Mouse (Mus musculus) midbrain, postnatal 0 days (tissue): ENCODE results near the gene Gm20388. TPM values are rescaled to one million over a fixed set of nuclear protein-coding genes. Genes with fewer than 3 reads are reported as not detected.
"Not testable (repeated sequence)": the region's sequence is repeated elsewhere in the genome, so short reads cannot be mapped to it uniquely, and the experiment has no call there.

ENCODE experiments used
- ATAC-seq: fragments of 200-750 bp; cut with Nextera tagmentation; 2 replicates; pipeline ENCODE4 v1.8.0; 2017; ENCODE audit warnings: moderate number of reproducible peaks, mild to moderate bottlenecking, moderate TSS enrichment, moderate library complexity; ENCODE audit not compliant: low FRiP score
- DNase-seq: peaks from one replicate; pipeline ENCODE4 v3.0.0-alpha.2; 2015; ENCODE audit warnings: low spot score
- H3K27ac ChIP-seq: fragments of 300-500 bp; sonication (generic); 2 replicates; pipeline ENCODE4 v1.5.1; 2014; ENCODE audit warnings: low read depth, mild to moderate bottlenecking, low read length, mixed read lengths
- H3K27me3 ChIP-seq: fragments of 300-500 bp; sonication (generic); 2 replicates; pipeline ENCODE4 v1.6.1; 2014; ENCODE audit warnings: low read length, control low read depth, mixed read lengths; ENCODE audit not compliant: insufficient read depth
- H3K36me3 ChIP-seq: fragments of 300-500 bp; sonication (generic); 2 replicates; pipeline ENCODE4 v1.6.1; 2014; ENCODE audit warnings: low read length, control low read depth, mixed read lengths; ENCODE audit not compliant: insufficient read depth
- H3K4me1 ChIP-seq: fragments of 300-500 bp; sonication (generic); 2 replicates; pipeline ENCODE4 v1.6.1; 2014; ENCODE audit warnings: mild to moderate bottlenecking, control low read depth, antibody characterized with exemption, low read length, mixed read lengths; ENCODE audit not compliant: insufficient read depth
- H3K4me2 ChIP-seq: fragments of 300-500 bp; sonication (generic); 2 replicates; pipeline ENCODE4 v1.6.1; 2014; ENCODE audit warnings: low read depth, mild to moderate bottlenecking, low read length, mixed read lengths; ENCODE audit not compliant: poor library complexity, severe bottlenecking
- H3K4me3 ChIP-seq: fragments of 300-500 bp; sonication (generic); 2 replicates; pipeline ENCODE4 v1.5.1; 2014; ENCODE audit warnings: low read depth, mild to moderate bottlenecking, low read length, moderate library complexity
- H3K9ac ChIP-seq: fragments of 300-500 bp; sonication (generic); replicated peaks from 2 replicates; pipeline ENCODE4 v1.6.1; 2014; ENCODE audit warnings: mild to moderate bottlenecking, low read length, moderate library complexity, mixed read lengths; ENCODE audit not compliant: poor library complexity, severe bottlenecking
- H3K9me3 ChIP-seq: fragments of 300-500 bp; sonication (generic); 2 replicates; pipeline ENCODE4 v1.6.1; 2016; ENCODE audit warnings: low read length, control low read depth
- CTCF ChIP-seq: IDR thresholded peaks from 2 replicates; pipeline ENCODE4 v1.5.1; 2016; ENCODE audit warnings: antibody characterized with exemption, mild to moderate bottlenecking
- WGBS: fragments of 180-500 bp; shearing (Covaris S2); extraction: QIAGEN DNeasy Blood & Tissue Kit; methylation state at CpG from one replicate; pipeline ENCODE4 v1.1.7; 2014; 5-methylcytosine and 5-hydroxymethylcytosine counted together
- polyA plus RNA-seq: library from polyadenylated mRNA; unstranded; fragments of >200 nt; fragmentation: Nextera tagmentation; extraction: Ambion mirVana; gene quantifications from 2 replicates; pipeline ENCODE4 v1.2.1, GENCODE M21; 2015
- total RNA-seq: library from RNA; depleted of rRNA; stranded (reverse); fragments of >200 nt; gene quantifications from 2 replicates; pipeline ENCODE4 v1.2.3, GENCODE M21; 2014

Gene Gm20388
- total and polyA plus RNA-seq, 2 experiments from 2014 or later, result 74.2 TPM; not detected in 1

GRCm38 (mm10) chr8:121437506-121437905 is 1526.9 kb downstream of the Gm20388 start:
- no peak for ATAC-seq
- Histone ChIP-seq H3K4me1 (no peaks in the 10 kb centered on the region), H3K27ac (no peak overlapping the region), H3K36me3 (no peaks in the 10 kb centered on the region), H3K27me3 (no peaks in the 10 kb centered on the region), H3K4me2 (no peak overlapping the region), H3K9me3 (no peaks in the 10 kb centered on the region), H3K4me3 (no peak overlapping the region), H3K9ac (no peak overlapping the region)
- no peak for DNase-seq
- 0 out of 2 replicates have a peak, but pooled peaks have one; percentile 2 for TF ChIP-seq CTCF
- 77% methylated on average over 6 of the region's 6 CpGs for WGBS

DNA sequence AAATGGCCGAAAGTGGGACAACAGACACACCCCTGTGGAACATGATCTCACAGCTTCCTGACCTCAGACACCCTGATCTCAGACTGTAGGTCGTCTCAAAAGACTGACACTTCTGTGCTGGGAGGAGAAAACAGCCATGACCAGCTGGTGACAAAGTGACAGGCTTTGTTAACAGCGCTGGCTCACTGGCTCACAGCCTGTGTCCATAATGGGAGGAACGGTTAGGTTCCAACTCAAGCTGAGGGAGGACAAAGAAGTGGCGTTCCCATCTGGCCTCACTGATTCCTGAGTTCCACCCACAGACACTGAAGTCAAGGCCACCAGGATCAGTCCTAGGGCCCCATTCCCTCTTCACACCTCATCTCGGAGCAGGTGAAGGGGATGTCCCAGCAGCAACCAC is 1527.5 kb downstream of the Gm20388 start:
- WGBS, result 17% methylated on average over 6 of the region's 6 CpGs
- no peak overlapping the region for H3K4me3 ChIP-seq
- ATAC-seq, result no peak
- H3K36me3 ChIP-seq, result no peaks in the 10 kb centered on the region
- no peaks in the 10 kb centered on the region for H3K27me3 ChIP-seq
- H3K27ac ChIP-seq, result no peak overlapping the region
- TF ChIP-seq CTCF, result no peak
- no peak overlapping the region for H3K9ac ChIP-seq
- peak; percentile 72 for DNase-seq
- H3K4me1 ChIP-seq, result no peaks in the 10 kb centered on the region
- H3K4me2 ChIP-seq, result no peak overlapping the region
- no peaks in the 10 kb centered on the region for H3K9me3 ChIP-seq

DNA sequence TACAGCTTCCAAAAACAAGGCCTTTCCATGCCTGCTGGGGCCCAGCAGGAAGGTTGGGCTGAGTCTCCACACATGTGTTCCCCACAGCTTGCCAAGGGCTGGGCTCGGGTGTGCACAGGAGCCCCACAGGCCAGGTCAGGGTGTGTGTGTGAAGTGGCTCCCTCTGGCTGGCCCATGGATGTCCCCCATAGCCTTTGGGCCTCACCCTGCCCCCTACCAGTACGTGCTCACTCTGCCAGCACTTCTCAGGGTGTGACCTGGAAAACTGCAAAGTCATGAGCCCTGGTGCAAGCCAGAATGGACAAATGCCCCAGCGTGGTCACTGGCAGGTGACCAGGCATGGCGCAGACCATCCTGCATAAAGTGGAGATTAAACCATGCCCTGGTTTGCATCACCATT is 1528.7 kb downstream of the Gm20388 start:
- no peak overlapping the region for H3K4me2 ChIP-seq
- ATAC-seq, result no peak
- TF ChIP-seq CTCF, result no peak
- no peaks in the 10 kb centered on the region for H3K27me3 ChIP-seq
- no peak overlapping the region for H3K9ac ChIP-seq
- DNase-seq, result no peak
- H3K4me1 ChIP-seq, result no peaks in the 10 kb centered on the region
- no peaks in the 10 kb centered on the region for H3K36me3 ChIP-seq
- H3K4me3 ChIP-seq, result no peak overlapping the region
- H3K27ac ChIP-seq, result no peak overlapping the region
- 82% methylated on average over 4 of the region's 4 CpGs for WGBS
- H3K9me3 ChIP-seq, result no peaks in the 10 kb centered on the region

DNA sequence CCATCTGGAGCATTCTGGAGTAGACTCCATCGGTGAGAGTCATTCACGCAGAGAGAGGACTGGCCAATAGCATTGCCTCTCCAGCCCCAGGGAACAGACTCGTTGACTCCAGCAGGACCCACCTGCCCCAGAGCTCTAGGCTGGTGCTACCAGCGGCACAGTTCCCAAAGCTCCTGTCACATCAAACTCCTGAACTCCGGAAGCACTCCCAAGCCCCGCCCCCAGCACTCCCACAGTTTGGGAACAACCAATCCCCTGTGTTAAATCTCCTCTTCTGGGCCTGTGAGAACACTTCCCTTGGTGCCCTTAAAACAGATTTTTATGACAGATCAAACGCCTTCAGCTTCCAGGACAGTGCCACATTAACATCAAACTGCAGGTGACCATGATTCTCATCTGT is 1532.7 kb downstream of the Gm20388 start:
- Histone ChIP-seq H3K36me3 (no peaks in the 10 kb centered on the region), H3K27ac (no peak overlapping the region), H3K9ac (no peak overlapping the region), H3K9me3 (no peaks in the 10 kb centered on the region), H3K4me3 (no peak overlapping the region), H3K4me2 (no peak overlapping the region), H3K4me1 (no peaks in the 10 kb centered on the region), H3K27me3 (no peaks in the 10 kb centered on the region)
- ATAC-seq, result no peak
- WGBS, result 66% methylated on average over 7 of the region's 7 CpGs
- no peak for TF ChIP-seq CTCF
- no peak for DNase-seq

DNA sequence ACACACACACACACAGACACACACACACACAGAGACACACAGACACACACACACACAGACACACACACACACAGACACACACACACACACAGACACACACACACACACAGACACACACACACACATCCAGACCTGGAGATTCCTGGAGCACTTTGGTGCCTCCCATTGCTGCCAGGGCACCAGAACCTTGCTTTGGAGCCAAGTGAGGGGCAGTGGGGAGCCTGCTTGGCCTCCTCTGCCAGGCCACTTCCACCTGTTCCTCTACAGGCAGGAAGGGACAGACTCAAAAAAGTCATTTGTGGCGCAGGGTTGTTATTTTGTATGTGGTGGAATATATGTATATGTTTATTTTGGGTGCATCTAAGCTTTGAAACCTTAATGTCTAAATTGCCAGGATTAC is 1533.9 kb downstream of the Gm20388 start:
- not testable (repeated sequence) for H3K9ac ChIP-seq, H3K9me3 ChIP-seq, H3K4me2 ChIP-seq, H3K4me1 ChIP-seq, H3K4me3 ChIP-seq, DNase-seq, H3K27me3 ChIP-seq, H3K36me3 ChIP-seq, H3K27ac ChIP-seq, ATAC-seq
- 82% methylated on average over 1 of the region's 1 CpGs for WGBS

DNA sequence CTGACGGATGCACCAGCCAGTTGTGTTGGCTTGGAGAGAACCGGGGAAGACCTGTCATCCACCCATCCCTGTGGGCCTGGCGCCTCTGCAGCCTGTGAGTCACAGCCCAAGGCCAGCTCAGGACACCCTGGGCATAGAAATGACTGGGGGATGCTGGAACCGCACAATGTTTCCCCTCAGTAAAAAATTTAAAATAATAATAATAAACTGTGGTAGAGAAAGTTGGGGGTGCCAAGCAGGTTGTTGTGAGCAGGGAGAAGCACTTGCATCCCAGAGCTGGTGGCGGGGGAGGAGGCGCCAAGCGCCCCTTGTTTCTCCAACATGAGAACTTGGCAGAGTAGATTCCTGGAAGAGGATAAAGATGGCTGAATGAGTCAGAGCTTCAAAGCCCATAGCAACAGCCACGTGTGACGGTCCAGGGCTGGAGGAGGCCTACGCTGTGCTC is 1534.4 kb downstream of the Gm20388 start:
- H3K36me3 ChIP-seq, result no peaks in the 10 kb centered on the region
- no peak for TF ChIP-seq CTCF
- H3K4me2 ChIP-seq, result no peak overlapping the region
- H3K27ac ChIP-seq, result no peak overlapping the region
- ATAC-seq (no peak), DNase-seq (no peak)
- H3K27me3 ChIP-seq, result no peaks in the 10 kb centered on the region
- H3K9ac ChIP-seq, result no peak overlapping the region
- no peak overlapping the region for H3K4me3 ChIP-seq
- no peaks in the 10 kb centered on the region for H3K4me1 ChIP-seq
- WGBS, result 86% methylated on average over 10 of the region's 10 CpGs
- no peaks in the 10 kb centered on the region for H3K9me3 ChIP-seq
